Mouse (Mus musculus) heart, adult 2 months (tissue): ENCODE measurements around the gene Chn2.

ENCODE experiments used
- CTCF ChIP-seq: fragments of 200-600 bp; IDR thresholded peaks from 2 replicates; pipeline ENCODE4 v1.8.1; 2022; ENCODE audit warnings: antibody characterized with exemption, mild to moderate bottlenecking, moderate library complexity
- EP300 ChIP-seq: fragments of 200-500 bp; IDR thresholded peaks from 2 replicates; pipeline ENCODE4 v1.6.1; 2011; ENCODE audit warnings: low read depth, low read length, control low read depth; ENCODE audit not compliant: insufficient read depth
- POLR2A ChIP-seq: fragments of 200-500 bp; IDR thresholded peaks from 2 replicates; pipeline ENCODE4 v1.6.1; 2011; ENCODE audit warnings: mild to moderate bottlenecking, low read depth, low read length, control low read depth; ENCODE audit not compliant: insufficient read depth

- TF ChIP-seq CTCF (no peak), EP300 (no peak), POLR2A (no peak)
Observed at GRCm38 (mm10) chr6:54183825-54184578, 144.6 kb downstream of the Chn2 start.
